Mouse (Mus musculus): ENCODE results near the gene Sik1. TPM values are rescaled to one million over a fixed set of nuclear protein-coding genes. Genes with fewer than 3 reads are reported as not detected.

The Sik1 gene
- polyA plus RNA-seq, 1 experiment = 23.1 TPM

DNA sequence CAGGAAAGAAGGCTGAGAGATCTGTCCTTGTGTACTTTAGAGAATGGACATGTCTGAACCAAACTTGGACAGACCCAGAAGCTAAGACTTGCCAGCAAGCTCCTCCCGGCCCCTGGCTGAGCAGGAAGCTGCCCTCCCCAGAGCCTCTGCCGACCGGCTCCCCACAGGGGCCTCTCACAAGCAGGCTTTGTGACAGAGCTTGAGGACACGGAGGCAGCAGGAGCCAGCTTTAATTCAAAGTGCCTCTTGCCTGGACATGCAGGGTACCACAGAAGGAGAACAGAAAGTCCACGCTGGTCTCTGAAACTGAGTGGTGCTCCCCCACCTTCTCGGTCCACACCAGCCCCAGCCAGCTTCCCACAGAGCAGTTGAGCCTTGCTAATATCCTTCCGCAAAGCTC, 21.9 kb downstream of the Sik1 start:
- no peak for TF ChIP-seq GATA1 (IDR thresholded peaks at IDR 0.05; ENCODE audit: low read length)

DNA sequence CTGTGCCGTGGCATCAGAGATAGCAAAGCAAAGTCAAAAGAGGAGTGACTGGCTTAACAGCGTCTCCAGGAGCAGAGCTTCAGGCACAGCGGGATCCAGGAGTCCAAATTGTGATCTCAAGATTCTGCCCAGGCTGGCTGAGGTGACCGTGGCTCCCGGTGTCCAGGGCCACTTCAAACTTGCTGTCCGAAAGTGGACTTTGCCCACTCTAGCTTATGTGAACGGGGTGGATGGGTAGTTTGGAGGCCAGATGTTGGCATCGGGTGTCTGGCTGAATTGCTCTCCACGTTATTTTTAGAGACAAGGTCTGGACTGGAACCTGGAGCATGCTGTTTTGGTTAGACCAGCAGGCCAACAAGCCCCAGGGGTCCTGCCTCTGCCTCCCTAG, 23.0 kb downstream of the Sik1 start:
- no peak for TF ChIP-seq GATA1 (IDR thresholded peaks at IDR 0.05; ENCODE audit: low read length)

GRCm38 (mm10) chr17:31831866-31832576, 23.6 kb downstream of the Sik1 start:
- TF ChIP-seq GATA1 (IDR thresholded peaks at IDR 0.05; ENCODE audit: low read length) = no peak

DNA sequence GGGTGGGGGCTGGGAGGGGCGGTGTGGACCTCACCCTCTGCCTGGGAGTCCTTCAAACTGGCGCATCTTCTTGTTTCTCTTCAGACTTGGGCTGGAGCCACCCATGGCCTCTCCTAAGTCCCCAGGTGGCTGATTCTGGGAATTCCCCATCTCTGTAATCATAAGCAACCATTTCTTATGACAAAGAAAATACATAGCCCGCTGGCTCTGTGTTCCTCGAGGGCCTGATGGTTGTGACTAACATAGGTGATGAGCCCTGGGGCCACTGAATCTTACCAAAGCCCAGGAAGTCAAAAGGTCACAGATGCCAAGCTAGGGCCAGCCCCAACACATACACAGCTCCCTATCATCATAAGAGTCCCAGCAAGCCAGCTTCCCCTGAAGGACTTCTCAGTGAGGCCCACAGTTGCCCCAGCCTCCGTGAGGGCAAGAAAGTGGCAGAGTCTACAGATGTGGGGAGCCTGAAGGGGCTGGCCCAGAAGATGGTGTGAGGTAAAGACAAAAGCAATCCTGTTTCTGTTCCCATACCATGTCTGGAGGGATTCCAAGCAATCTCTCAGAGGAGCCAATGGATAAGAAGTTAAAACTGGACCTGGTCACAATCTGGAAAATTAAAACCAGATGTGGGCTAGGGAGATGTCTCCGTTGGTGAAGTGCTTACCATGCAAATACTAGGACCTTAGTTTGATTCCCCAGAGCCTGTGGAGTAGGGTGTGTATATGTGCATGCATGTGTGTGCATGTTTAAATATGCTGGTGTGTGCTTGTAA, 24.3 kb downstream of the Sik1 start:
- no peak for TF ChIP-seq GATA1 (IDR thresholded peaks at IDR 0.05; ENCODE audit: low read length)

- TF ChIP-seq GATA1 (IDR thresholded peaks at IDR 0.05; ENCODE audit: low read length) = no peak
Observed at GRCm38 (mm10) chr17:31830506-31831075, 25.0 kb downstream of the Sik1 start.

DNA sequence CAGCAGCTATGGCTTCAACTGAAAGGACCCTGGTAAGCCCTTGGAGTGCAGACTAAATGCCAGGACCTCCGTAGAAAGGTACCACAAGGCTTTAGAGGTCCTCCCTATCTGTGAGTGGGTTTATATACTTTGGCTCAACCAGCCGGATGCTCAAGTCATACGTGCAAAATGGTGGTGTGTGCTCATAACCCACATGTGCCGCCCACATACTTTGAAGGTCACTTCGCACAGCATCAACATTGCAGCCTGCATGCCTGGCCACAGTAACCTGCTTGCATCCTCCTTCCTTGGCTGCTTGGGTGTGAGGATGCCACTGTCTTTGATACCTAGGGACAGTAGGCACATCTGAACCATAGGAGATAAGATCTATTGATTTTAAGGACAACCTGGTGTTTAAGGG, 26.7 kb downstream of the Sik1 start:
- TF ChIP-seq GATA1 (IDR thresholded peaks at IDR 0.05; ENCODE audit: low read length) = no peak

GRCm38 (mm10) chr17:31828118-31828517, 27.5 kb downstream of the Sik1 start:
- TF ChIP-seq GATA1 (IDR thresholded peaks at IDR 0.05; ENCODE audit: low read length) = no peak

DNA sequence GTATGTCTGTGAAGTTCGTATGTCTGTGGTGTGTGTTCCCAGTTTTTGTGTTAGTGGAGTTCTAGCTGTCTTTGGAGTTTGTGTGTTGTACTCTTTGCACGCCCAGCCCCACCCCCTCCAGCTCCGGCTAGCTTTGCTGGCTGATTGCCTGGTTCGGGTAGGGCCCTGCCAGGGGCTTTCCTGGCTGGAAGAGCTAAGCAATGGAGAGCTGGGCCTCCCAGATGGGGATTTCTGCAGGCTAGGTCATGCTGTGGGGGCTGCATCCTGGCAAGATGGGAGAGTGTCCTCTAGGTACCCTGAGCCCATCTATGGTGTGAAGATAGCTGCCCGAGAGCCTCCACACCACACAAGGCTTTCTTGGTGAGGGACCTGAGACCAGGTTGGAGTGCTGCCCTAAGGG, 28.4 kb downstream of the Sik1 start:
- TF ChIP-seq GATA1 (IDR thresholded peaks at IDR 0.05; ENCODE audit: low read length) = no peak

- no peak for TF ChIP-seq GATA1 (IDR thresholded peaks at IDR 0.05; ENCODE audit: low read length)
Observed at GRCm38 (mm10) chr17:31826669-31827068, 28.9 kb downstream of the Sik1 start.

DNA sequence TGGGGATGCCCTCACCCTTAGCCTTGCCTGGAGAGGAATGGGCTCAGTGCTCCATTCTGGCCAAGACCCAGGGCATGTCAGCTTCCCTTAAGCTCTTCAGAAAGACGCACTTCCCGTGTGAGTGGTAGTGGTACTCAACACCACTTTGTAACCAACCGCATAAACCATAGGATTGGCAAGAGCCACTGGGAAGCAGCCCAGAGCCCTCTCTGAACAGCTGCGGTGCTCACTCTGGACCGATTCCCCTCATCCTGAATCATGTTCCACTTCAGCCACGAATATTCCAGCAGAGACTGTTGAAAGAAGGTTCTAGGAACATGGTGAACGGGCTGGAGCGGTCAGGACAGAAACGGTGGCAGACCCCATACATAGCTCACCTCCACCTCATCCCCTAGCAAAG, 29.9 kb downstream of the Sik1 start:
- no peak for TF ChIP-seq GATA1 (IDR thresholded peaks at IDR 0.05; ENCODE audit: low read length)

DNA sequence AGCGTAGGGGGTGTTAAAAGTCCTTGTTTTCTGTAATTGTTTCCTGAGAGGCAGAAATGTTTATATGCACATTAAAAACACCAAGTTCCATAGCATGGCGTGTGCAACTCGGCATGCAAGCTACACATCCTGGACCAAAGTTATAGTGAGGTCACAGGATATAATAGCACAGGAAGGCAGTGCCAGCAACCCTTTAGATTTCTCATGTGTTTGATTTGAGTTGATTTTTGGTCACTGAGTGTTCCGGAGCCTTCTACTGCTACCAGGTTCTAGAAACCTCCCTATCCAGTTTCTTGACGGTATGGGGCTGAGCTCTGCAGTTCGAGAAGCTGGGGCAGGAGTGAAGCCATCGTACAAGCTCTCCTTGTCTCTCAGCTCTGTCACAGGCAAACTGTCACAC, 30.8 kb downstream of the Sik1 start:
- TF ChIP-seq GATA1 (IDR thresholded peaks at IDR 0.05; ENCODE audit: low read length) = no peak

DNA sequence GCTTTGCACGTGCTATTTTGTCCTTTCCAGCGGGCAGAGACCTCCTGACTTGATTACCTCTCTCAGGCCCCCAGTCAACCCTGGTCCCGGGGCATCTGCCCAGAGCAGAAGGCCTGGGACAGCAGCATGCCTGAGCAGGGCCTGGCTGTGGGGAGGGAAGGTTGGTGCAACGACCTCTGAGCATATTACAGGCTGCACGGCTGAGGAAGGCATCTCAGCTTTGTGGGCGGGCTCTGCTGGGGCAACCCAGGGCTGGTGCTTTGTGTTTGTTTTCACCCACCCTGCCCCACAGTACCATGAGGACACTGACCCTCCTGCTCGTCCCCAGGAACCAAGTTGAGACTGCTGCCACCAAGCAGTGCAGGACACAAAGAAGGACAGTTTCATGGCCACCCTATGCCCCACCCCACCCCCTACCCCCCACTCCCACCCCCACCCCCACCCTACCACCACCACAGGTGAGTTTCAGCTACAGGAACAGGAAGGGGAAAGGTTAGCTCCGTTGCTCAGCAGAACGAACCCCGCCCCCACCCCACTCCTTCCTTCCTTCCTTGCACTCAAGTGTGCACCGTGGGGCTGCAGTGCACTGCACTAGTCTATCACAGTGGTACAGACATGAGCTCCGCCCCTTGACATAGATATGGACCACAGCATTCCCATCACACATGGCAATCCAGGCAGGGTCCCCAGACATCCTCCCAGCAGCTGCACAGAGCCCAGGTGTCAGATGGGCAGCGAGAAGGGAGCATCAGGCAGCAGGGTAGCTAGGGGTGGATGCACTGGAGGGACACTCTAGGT, 34.3 kb downstream of the Sik1 start:
- no peak for TF ChIP-seq GATA1 (IDR thresholded peaks at IDR 0.05; ENCODE audit: low read length)

DNA sequence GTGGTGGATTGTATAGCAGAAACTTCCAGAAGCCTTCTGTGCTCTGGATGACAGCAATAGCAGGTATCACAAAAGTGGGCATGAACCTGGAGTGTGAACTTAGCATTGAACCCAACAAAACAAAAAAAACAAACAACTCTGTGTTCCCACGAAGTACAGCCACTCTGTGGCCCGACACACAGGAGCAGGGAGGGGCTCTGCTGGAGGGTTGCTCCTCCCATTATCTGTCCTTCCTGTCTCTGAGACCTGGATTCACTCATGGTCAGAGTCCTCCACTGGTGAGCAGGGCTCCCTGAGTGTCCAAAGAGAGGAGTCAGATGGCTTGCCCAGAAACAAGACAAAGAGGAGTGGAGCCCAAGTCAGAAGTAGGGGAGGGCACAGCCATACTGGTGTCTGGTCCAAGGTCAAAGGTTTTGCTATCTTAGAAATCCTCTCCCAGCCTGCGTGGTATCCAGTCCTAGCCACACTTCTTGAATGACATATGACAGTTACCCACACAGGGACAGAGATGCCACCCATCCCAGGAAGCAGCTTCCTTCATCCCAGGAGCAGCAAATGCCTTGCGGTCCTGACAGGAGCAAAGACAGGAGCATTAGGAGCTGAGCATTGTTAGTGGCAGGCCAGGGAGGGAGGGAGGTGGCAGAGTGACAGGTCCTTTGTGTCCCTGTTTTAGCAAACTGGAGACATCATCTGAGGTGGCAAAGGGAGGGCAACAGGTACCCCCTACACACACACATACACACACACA, 35.3 kb downstream of the Sik1 start:
- TF ChIP-seq GATA1 (IDR thresholded peaks at IDR 0.05; ENCODE audit: low read length) = no peak

GRCm38 (mm10) chr17:31819372-31819771, 36.2 kb downstream of the Sik1 start:
- TF ChIP-seq GATA1 (IDR thresholded peaks at IDR 0.05; ENCODE audit: low read length) = no peak

- no peak for TF ChIP-seq GATA1 (IDR thresholded peaks at IDR 0.05; ENCODE audit: low read length)
Observed at GRCm38 (mm10) chr17:31817815-31818214, 37.8 kb downstream of the Sik1 start.

Data from G1E-ER4 (cell line).